Mouse (Mus musculus) thymus, adult 18-20 months (tissue): ENCODE measurements around the gene Gm45902.

Experiments
- DNase-seq, 2 experiments: peaks; one replicate each; pipeline ENCODE4 v3.0.0; 2022; ENCODE audit warnings: mixed read lengths in 2 of 2

Gm45902 gene

DNA sequence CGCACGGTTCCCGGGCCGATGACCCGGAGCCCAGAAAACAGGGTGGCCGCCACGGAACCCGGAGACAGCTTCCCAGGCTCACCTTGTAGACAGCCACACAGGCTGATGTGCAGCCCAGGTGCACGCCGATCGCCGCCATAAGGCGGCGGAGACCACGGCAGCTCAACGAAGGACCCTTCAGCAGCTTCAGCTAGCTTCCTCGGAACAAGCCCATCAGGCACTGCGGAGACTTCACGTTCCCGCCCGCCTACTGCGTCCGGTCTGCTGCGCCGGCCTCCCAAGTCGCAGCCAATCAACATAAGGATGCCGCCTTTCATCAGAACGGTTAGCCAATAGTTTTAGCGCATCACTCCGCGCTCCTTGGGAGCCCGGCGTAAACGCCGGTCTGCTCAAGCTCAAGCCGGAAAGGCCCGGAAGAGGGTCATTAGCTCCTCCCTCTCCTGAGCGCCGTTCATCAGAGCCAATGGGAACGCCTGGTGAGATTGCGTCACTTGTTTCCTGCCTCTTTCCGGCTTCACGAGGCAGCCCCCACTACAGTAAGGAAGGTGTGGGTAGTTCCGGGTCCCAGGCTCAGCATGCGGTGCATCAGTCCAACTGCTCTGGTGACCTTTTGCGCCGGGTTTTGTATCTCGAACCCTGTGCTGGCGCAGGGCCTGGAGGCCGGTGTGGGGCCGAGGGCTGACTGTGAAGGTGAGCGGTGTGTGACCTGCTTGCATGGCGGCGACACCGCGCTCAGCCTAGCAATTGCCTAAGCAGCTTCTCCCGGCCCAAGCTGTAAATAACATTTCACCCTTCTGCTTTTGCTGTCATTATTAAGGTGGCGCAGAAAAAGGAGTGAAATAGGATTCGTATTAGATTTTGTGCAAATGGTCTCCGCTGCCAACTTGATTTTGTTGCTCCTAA is at the start of gene Gm45902, which contains the start of the genes Hspa14 and Cdnf:
Gm45902 (minus strand) TSS at position 239 of the 903 bp plus-strand sequence.
Hspa14 (minus strand) TSS at position 263 of the 903 bp plus-strand sequence.
Cdnf (plus strand) TSS at position 479 of the 903 bp plus-strand sequence.
- DNase-seq = peak; percentile 94 to 97

DNA sequence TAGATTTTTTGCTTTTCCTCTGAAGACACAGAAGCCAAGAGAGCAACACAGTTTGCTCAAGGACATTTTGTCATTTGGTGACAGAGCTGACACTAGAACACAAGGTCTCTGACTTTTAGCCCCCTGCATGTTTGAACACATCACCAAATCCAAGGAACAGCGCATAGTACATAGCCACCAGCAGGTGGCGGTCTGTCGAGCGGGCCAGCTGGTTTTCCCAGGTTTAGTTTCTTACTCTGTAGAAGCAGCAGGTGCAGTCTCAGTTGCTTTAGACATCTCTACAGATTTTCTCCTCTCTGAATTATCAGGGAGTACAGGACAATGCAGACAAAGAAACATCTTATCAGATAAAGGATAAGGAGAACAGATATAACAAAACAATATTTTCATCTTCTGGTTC is 34.0 kb upstream of the Gm45902 start:
- peak; percentile 36 to 42 for DNase-seq

- DNase-seq = no peak
These were observed 33.5 kb upstream of the Gm45902 start for GRCm38 (mm10) chr2:3546055-3546454.

DNA sequence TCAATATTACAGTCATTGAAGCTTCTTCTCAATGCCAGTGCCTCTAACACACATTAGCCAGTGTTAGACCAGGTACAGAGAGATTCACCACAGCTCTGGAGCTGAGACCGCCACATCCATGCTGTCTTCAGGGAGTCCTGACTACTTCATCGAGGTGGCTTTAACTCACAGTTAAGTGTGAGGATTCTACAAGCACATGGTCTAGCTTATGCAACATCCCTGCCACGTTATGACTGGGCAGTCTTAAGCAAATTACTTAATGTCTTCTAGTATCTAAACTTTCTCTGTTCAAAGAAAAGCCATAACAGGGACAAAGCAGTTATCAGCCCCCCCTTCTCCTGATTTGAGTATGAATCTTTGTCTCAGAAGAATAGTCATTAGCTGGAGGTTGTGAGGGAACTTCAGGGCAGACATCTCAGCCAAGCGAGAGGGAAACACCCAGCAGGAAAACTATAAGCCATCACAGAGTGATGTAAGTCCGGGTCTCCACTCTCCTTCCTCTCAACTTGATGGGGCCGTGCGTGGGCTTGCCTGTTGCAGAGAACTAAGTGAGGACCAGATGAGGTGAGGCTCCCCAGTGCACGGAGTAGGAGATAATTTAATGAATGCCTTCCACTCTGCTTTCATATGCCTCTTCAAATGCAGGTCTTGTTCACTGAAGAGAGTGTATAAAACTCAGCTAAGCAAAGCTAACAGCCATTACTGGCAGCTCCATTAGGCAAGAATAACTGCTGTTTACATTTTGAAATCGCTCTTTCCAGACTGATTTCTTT is 28.9 kb upstream of the Gm45902 start:
- no peak for DNase-seq

GRCm38 (mm10) chr2:3526288-3526687 is 13.7 kb upstream of the Gm45902 start:
- no peak for DNase-seq

DNA sequence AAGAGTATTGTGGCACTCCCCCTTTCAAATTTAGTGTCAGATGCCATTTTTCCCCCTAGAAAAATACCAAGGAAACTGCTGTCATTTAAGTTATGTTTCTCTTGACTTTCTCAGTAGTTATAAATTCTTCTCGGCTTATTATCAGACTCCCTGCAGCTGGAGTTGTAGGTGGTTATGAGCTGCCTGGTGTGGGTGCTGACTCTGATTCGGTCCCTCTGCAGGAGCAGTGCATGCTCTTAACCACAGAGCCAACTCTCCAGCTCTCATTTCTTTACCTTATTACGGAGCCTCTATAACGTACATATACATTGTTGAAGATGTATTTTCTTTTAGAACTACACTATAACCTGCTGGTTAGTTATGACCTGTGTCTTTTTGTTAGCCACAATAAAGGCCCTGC is 10.0 kb upstream of the Gm45902 start:
- no peak for DNase-seq

DNA sequence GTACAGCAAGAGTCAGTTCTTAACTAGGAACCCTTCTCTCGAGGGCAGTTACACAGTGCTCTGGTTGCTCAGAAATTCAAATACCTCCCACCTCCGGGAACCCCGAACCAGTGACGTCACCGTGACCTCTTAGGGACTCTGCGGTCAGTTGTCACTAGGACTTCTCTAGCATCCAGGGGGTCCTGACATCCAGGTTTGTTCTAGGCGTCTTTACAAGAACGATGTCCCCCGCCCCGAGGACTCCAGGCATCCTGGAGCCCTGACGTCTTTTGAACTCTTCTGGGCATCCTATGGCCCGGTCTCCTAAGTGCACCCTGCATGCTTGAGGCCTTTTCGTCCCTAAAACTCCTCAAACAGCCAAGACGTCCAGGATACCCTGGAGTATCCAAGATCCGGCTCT is 514 bp downstream of the Gm45902 start:
- peak; percentile 31 to 39 for DNase-seq

- DNase-seq = no peak
These were observed 11.7 kb downstream of the Gm45902 start for GRCm38 (mm10) chr2:3500886-3501285.

DNA sequence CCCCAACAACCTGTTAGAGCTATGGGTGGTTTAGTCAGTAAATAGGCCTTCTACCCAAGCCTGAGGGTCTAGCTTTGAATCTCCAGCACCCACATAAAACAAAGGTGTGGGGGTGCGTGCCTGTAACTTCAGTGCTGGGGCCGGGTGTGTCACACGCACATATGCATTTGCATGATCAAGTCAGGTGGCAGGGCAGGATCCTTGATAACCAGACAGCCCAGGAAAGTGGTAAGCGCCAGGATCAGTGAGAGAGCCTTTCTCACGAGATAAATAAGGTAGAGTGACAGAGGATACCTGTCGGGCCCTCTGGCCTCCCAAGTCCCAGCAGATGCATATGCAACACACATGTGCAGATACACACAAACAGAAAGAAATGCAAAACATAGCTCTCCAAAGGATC is 13.0 kb downstream of the Gm45902 start:
- DNase-seq = no peak

DNA sequence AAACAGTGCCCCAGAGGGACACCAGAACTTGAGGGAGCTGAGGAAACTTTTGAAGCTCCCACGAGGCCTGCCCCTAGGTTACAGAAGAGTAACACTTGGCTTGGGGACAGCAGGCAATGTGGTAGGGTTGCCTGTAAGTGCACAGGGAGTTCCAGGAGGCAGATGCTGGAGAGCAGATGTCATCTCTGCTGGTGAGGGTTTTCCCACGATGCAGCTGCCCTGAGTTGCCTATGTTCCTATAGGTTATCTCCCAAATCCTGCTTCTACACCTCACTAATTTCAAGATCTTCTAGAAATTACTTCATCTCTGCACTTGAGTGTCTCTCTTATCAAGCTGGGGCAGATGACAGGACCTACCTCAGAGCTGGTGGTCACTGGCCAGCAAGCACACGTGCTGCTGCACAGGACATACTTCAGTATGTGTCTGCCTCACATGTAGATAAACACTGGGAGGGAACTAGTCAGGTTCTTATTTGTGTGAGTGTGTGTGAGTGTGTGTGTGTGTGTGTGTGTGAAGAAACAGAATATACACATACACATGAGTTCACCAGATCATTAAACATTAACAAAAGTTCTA is 18.7 kb downstream of the Gm45902 start:
- no peak for DNase-seq

GRCm38 (mm10) chr2:3489816-3490215 is 22.8 kb downstream of the Gm45902 start:
- no peak for DNase-seq

GRCm38 (mm10) chr2:3480239-3480638 is 32.4 kb downstream of the Gm45902 start:
- DNase-seq = no peak

DNA sequence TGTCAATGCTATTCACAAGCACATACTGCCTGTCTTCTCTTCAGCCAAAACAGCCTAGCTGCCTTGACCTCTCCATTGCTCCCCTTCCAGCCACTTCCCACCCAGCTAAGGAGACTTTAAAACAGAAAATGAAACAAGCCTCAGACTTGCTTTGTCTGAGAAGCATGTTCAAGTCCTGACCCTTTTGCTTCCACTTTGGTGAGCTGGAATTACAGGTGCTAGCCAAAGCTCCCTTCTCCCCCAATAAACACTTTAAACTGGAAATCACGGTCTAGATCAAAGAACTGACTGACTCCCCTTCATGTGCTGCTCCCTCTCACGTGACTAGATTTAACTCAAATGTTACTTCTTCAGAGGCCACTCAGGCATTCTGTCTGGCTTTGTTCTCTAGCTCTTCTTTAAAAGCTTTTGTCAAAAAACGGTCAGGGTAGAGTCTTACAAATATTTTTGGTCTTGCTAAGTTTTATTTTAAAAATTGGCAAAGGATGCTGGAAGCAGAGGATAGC is 36.8 kb downstream of the Gm45902 start:
- DNase-seq = no peak

- peak; percentile 93 to 94 for DNase-seq
These were observed 37.7 kb downstream of the Gm45902 start, which contains the start of gene Suv39h2 for GRCm38 (mm10) chr2:3474861-3475283. Gene Suv39h2 (minus strand): TSS chr2:3475031.

- DNase-seq = peak; percentile 42 to 43
These were observed 38.2 kb downstream of the Gm45902 start for GRCm38 (mm10) chr2:3474361-3474805.

DNA sequence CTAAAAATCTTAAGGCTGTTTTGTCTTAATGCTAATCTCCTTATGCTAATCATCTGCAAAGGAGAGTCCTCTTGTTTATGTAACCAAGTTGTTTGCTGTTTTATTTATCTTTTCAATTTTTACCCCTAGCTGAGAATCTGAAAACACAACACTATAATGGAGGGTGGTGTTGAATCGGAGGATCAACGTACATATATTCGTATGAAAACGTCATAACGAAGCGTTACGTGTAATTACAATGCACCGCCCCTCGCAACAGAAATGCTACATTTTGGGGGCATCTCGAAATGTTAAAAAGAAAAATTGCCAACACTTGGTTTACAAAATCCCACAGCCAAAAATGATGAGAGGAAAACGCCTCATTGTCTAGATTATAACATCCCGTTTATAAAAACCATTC is 38.7 kb downstream of the Gm45902 start:
- DNase-seq = no peak

DNA sequence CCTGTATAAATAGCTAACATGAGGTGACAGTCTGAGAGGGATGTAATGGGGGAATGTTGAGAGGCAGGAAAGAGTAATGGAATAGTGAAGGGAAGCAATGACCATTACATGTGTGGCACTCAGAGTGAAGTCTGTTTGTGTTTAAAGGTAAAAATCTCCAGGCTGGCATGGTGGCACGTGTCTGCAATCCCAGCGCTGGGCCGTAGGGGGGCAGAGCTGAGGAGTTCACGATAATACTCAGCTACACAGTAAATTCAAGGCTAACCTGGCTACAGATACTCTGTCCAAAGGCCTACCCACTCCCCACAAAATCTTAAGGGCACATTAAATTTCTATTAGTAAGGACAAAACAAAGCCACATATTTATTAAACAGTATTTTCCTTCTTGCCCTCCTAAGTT is 56.0 kb downstream of the Gm45902 start:
- DNase-seq = no peak
